Mouse (Mus musculus): Measurements from ENCODE around the gene Zfp951.
"Not testable (repeated sequence)": the region's sequence is repeated elsewhere in the genome, so short reads cannot be mapped to it uniquely, and the experiment has no call there.

Gene Zfp951

GRCm38 (mm10) chr5:104859962-104860525, at the start of gene Zfp951:
Gene Zfp951 (minus strand): TSS chr5:104860070.
- DNase-seq (ENCODE audit: low spot score), result peak; percentile 58

GRCm38 (mm10) chr5:104906556-104906955, 46.7 kb upstream of the Zfp951 start:
- DNase-seq (ENCODE audit: low spot score), result not testable (repeated sequence)

DNA sequence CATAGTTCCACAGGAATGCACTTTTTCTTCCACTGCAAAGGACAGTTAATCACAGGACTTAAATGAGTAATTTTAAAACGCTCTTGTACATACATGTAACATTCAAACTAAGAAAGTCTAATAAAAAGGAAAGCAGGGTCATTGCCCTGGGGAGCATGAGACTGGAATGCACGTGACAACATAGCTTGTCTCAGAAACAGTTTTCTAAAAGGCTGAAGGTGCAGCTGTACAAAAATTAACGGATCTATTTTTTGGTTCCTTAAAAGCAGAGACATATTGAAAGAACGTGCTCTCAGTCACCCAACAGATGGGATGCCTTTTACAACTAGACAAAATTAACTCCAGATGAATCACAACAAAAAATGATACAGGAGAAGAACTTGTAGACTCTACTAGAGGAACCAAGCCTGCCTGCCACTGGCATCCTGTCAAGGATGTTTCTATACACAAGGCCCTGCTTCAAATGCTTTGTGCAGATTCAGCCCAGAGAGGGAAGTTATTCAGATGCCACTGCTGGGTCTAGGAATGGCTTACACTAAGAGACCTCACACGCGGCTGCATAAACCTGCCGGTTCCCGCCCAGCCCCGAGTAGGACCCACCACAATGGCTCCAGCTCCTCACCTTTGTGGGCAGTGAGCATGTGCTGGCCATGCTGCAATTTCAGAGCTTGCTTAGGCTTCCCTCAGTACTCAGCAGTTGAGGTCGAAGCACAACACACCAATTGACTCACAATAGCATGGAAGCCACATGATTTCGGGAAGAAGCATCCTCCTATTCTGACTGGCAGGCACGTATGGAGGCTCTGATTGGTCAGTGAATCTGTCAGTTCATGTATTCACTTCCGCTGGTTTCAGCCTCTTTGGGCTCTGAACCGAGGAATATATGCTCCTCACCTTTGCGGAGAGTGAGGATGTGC, 567 bp downstream of the Zfp951 start:
- DNase-seq (ENCODE audit: low spot score), result not testable (repeated sequence)

DNA sequence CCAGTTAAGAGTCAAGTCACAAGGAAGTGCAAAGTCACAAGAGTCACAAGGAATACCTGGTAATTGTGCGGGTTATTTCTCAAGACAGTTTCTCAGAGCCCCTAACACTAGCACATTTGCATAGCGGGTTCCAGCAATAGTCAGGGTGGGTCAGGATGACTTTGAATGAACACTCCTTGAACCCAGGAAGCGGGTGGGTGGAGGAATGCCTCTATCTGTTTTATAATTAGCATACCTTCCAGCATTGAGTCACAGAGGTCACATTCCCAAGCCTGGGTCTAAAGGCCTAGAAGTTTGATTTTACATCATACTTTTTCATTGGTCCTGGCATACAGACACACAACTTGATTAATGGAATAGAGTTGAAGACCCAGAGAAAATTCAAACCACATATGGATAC, 5.3 kb downstream of the Zfp951 start:
- DNase-seq (ENCODE audit: low spot score), result not testable (repeated sequence)

DNA sequence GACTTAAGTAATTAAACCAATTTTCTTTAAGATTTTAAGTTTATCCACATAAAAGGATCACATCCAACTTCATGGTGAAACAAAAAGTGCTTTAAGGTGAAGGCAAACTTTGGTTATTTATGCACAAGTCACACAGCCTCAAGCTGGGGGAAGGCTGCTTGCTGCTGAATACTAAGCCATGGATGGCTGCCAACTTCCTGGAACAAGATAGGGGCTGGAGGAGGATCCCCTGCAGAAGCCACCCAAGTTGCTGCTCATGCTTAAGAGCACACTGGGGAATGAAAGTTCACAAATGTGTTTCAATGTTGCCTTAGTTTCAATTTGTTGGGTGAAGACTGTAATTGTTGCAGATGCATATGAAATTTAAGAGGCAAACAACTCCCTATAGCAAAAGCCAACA, 26.5 kb downstream of the Zfp951 start:
- no peak for DNase-seq (ENCODE audit: low spot score)

DNA sequence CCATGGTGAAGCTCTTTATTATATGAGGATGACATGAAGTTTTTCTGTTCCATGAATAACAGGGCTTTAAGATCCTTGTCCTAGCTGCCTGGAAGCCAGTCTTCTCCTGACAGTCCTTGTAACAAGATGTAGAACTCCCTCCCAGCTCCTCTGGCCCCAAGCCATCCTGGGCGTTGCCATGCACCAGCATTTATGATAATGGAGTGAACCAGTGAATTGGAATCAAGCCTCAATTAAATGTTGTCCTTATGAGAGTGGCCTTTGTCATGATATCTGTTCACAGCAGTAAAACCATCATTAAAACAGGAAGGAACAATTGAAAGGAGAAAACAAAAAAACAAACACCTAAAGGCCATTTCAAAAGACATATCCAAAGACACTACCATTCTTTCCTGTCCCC, 30.3 kb downstream of the Zfp951 start:
- DNase-seq (ENCODE audit: low spot score), result no peak

DNA sequence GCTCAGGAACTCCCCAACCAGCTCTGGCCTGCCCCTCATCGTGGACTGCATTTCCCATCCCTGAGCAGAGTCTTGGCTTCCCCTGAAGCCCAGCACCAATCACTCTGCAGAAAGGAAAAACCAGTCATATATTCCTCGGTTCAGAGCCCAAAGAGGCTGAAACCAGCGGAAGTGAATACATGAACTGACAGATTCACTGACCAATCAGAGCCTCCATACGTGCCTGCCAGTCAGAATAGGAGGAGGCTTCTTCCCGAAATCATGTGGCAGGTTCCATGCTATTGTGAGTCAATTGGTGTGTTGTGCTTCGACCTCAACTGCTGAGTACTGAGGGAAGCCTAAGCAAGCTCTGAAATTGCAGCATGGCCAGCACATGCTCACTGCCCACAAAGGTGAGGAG, 89.7 kb downstream of the Zfp951 start:
- not testable (repeated sequence) for DNase-seq (ENCODE audit: low spot score)

Data from urinary bladder, postnatal 14 days (tissue).